Mouse (Mus musculus) thymus, postnatal 14 days (tissue): ENCODE results near the gene Lrrn2.
"Not testable (repeated sequence)": the region's sequence is repeated elsewhere in the genome, so short reads cannot be mapped to it uniquely, and the experiment has no call there.

Experiments
- DNase-seq: peaks from one replicate; pipeline ENCODE4 v3.0.0; 2021

Lrrn2 gene

DNA sequence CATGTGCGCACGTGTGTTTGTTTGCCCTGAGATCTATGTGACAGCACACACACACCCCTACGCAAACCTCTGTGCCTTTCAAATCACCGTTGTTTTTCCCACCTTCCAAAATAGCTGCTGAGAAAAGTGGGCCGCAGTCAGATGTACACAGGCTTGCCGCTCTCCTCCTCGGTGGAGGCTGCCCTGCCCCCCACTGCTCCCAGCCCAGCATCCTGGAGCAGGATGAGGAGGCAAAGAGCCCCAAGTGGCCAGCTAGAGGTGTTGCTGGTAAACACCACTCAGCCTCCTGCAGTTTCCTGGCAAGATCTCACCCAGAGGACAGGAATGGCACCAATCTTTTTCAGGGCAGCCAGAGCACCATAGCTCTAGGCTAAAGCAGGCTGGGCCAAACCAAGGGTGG, 54.8 kb downstream of the Lrrn2 start:
- peak; percentile 7 for DNase-seq

DNA sequence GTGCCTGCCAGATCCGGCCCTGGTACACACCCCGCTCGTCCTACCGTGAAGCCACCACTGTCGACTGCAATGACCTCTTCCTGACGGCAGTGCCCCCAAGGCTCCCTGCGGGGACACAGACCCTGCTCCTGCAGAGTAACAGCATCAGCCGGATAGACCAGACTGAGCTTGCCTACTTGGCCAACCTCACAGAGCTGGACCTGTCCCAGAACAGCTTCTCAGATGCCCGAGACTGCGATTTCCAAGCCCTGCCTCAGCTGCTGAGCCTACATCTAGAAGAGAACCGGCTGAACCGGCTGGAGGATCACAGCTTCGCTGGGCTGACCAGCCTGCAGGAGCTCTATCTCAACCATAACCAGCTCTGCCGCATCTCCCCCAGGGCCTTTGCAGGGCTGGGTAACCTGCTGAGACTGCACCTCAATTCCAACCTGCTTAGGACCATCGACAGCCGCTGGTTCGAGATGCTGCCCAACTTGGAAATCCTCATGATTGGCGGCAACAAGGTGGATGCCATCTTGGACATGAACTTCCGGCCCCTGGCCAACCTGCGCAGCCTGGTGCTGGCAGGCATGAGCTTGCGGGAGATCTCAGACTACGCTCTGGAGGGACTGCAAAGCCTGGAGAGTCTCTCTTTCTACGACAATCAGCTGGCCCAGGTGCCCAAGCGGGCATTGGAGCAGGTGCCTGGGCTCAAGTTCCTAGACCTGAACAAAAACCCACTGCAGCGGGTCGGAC, 57.4 kb downstream of the Lrrn2 start:
- DNase-seq = no peak

DNA sequence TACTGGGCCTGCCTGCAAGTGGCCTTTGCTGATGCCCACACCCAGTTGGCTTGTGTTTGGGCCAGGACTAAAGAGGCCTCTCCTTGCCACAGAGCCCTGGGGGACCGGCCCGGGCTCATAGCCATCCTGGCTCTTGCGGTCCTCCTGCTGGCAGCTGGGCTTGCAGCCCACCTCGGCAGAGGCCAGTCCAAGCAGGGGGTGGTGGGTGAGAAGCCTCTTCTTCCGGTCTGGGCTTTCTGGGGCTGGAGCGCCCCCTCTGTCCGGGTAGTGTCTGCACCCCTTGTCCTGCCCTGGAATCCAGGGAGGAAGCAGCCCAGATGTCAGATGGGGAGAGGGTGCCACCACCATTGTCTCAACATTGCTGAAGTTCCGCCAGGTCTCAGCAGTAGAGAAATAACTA, 58.9 kb downstream of the Lrrn2 start:
- DNase-seq = no peak

DNA sequence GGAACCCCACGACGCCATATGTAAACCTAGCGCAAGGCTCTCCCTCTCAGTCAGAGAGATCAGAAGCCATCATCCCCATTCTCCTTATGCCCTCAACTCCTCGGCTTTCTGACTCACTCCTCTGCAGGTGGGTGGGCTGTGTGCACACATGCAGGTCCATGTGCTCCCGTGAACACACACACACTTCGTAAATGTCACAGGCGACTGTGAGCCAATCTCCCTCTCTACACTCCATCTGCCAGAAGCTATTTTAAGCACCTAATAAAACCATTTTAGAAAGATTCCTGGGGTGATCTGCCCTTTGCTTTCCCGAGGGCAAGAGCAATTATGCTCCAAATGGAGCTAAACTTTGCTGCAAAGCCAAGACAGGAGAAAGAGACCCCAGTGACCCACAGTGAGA, 65.8 kb downstream of the Lrrn2 start:
- no peak for DNase-seq

DNA sequence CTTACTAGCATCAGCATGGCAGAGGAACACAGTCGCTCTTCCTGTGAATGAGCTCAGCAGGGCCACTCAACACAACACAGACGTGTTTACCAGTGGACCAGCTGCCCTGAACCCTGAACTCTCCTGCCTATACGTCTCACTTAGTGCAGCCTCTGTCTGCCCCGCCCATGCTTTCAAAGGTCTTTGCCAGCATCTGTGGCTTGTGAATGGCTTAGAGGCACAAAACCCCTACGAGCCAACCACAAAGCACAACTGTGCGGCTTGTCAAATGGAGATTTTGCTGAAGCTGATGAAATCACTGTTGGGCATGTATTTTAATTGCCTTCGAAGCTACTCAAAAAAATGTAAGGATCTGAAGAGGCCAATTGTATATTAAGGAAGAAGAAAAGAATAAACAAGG, 67.7 kb downstream of the Lrrn2 start:
- no peak for DNase-seq

DNA sequence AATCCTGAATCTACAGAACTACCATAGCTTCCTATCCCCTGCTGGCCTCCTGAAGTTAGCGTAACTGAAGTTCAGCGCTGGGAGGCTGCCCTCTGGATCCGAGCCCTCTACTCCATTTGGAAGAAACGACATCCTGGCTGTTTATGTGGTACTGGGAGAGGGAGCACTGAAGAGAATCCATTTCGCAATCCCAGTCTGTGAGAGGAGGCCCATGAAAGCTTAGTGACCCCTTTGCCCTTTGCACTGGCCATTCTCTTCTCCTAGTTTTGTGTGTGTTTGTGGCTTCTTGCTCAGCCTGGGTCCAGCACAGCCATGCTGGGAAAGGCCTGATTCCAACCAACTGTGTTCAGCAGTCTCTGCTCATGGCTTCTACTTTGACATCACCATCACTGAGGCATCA, 76.7 kb downstream of the Lrrn2 start:
- no peak for DNase-seq

DNA sequence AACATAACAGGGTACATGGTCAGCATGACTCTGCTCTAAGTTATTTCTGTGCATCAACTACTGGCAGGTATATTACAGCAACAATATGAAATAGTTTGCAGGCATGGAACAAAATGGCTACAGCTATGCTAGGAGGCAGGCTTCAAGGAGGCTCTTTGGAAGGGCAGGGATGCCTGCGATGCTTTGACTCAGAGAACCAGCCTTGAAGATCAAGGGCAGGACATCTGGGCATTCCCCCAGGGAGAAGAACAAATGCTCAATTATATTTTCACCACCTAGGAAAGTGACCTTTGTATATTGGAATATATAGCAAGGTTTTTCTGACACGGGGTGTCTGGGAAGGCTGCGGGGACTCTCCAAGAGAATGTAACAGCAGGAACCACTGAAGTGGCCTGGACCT, 81.7 kb downstream of the Lrrn2 start:
- no peak for DNase-seq

DNA sequence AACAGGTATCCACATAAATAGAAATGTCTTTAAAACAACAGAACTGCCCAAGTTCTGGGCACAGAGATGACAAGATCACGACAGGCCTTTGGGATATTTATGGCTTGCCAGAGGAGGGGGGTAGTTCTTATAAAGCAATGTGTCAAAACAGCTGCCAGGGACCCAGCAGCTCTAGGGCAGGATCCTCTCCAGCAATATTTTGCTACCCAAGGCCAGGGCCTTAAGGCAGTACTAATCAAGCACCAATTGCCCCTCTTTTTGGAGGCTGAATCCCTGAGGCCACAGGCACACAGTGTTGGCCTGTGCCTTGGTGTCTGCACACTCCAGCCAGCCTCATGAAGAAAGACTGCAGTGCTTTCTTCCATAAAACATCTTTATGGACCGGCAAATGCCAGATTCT, 84.0 kb downstream of the Lrrn2 start:
- no peak for DNase-seq

DNA sequence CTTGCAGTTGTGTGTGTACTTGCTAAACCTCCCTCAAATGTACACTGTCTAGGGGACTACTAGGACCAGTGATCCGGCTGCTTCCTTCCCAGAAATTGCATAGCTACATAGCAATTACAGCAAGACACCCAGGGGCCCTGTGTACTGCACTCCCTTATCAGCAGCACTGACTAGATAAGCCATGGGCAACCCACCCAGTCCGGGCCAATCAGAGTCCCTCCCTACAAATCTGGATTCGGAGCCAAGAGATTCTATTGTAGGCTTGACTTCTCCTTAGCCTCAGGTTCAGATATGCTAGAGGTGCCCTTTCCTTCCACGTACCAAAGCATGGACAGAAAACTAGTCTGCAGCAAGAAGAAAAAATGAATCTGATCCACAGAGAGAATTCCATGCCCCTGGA, 84.6 kb downstream of the Lrrn2 start:
- no peak for DNase-seq

DNA sequence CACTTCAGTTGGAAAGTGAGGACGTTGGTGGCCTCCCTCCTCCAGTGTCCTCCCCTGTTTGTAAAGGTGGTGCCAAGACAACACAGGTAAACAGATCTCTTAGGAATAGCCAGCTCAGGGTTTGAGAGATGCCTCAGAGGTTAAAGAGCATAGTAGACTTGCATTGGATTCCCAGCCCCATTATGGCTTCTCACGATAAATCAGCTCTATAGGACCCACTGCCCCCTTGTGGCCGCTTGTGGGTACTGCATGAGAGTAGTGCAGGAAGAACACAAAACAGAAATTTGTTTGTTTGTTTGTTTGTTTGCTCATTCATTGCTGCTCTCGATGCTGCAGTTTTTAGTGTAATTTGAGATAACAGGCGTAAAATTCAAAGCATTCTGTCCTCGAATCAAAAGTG, 88.6 kb downstream of the Lrrn2 start:
- DNase-seq = peak; percentile 61

DNA sequence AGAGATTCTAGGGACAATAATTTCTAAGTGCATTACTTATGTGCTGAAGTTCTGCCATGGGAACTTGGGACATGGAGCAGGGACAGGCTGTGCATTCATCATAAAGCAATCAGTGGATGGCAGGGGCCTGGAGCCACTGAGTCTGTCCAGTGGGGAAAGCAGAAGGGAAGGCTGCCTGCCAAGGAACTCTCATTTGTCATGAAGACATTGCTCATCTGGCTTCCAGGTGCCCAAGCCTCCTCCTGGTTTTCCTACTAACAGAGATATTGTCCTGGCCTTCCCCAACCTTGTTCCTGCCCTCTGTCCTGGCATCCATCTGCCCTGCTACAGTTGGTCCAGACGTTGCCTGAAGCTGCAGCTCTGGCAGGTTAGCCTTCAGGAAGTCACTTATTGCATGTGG, 97.3 kb downstream of the Lrrn2 start:
- no peak for DNase-seq

DNA sequence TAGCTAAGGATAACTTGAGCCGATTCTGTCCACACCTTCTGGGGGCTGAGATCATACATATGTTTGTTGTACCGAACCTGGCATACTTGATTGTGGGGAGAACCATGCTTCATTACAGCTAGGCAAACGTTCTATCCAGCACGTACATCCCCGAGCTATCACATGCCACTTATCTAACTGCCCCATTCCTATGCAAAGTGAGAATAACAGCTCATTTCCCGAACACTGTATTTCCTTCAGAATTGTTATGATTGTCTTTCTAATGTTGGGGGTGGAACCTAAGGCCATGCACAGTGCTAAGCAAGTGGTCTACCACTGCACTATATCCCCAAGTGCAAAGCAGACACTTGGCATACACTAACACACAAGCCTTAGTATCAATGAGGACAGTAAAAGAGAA, 101.2 kb downstream of the Lrrn2 start:
- no peak for DNase-seq

DNA sequence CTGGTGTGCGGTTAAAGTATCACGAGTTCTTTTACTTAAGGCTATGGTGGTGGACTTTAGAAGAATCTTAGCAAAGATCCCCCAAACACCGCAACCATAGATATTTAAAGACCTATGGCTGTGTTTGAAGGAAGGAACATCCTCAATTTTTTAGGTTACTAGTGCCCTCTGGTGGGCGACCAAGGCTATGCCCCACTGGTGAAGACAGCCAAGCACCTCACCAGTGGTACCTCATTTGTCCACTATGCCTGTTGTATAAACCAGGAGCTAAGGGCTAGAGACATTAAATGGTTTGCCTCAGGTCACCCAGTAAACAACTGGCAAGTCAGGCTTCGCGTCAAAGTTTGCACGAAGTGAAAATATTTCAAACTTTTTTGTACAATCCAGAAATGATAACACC, 102.7 kb downstream of the Lrrn2 start:
- DNase-seq = peak; percentile 62

DNA sequence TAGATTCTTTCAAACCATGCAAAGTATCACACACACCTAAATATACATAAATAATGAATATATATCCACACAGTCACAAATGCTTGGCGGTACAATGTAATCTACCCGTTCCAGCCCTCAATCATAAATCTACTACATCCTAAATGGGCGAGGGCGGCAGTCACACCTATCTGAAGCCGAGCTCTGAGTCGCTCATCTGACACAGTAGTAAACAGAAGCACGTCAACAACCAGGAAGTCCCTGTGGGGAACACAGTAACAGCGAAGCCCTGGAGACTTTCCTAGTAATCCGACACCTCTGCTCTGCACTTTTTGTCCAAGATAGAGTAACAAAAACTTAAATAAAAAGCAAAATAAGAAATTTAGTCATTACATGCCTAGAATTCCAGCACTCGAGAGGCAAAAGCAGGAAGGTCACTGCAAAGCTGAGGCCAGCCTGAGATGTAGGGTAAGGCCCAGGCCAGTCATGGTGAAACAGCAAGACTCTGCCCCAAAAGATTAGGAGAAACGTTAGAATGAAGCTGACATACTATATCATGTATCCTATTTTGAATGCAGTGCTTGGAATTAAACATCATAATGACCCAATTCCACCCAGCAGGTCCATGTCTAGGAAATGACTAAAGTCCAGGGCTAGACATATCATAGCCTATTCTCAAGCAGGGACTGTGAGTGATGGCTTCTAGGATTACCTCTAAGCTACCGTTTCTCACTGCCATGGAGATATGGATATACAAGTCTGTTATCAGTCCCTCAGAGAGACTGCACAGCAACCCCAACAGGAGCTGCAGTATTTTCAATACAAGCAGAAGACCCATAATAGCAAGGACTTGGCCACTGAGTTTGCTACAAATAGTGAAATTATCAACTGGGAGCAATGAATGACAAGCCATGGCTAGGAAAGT, 108.7 kb downstream of the Lrrn2 start:
- DNase-seq = not testable (repeated sequence)
